Mouse (Mus musculus) limb, embryonic 10.5 days (tissue): ENCODE results near the gene Ctbp1. TPM values are rescaled to one million over a fixed set of nuclear protein-coding genes. Genes with fewer than 3 reads are reported as not detected.

Experiments
- DNase-seq: peaks from one replicate; pipeline ENCODE4 v3.0.0-alpha.2; 2017; ENCODE audit warnings: low spot score
- H3K27ac ChIP-seq: fragments of 300-500 bp; sonication (generic); 2 replicates; pipeline ENCODE4 v1.5.1; 2016; ENCODE audit warnings: mild to moderate bottlenecking
- H3K27me3 ChIP-seq: fragments of 300-500 bp; sonication (generic); 2 replicates; pipeline ENCODE4 v1.6.1; 2016; ENCODE audit warnings: low read depth, mild to moderate bottlenecking; ENCODE audit not compliant: poor library complexity, severe bottlenecking
- H3K36me3 ChIP-seq: fragments of 300-500 bp; sonication (generic); 2 replicates; pipeline ENCODE4 v1.6.1; 2016; ENCODE audit warnings: mild to moderate bottlenecking, moderate library complexity
- H3K4me1 ChIP-seq: fragments of 300-500 bp; sonication (generic); 2 replicates; pipeline ENCODE4 v1.6.1; 2016
- H3K4me3 ChIP-seq: fragments of 300-500 bp; sonication (generic); 2 replicates; pipeline ENCODE4 v1.5.1; 2016; ENCODE audit warnings: mild to moderate bottlenecking, moderate library complexity
- H3K9me3 ChIP-seq: fragments of 300-500 bp; sonication (generic); replicated peaks from 2 replicates; pipeline ENCODE4 v1.6.1; 2016; ENCODE audit warnings: mild to moderate bottlenecking
- WGBS: fragments of 180-500 bp; shearing (Covaris S2); methylation state at CpG from one replicate; pipeline ENCODE4 v1.1.7; 2016; 5-methylcytosine and 5-hydroxymethylcytosine counted together
- polyA plus RNA-seq: library from polyadenylated mRNA; unstranded; fragments of >200 nt; fragmentation: Nextera tagmentation; extraction: Ambion mirVana; gene quantifications from 2 replicates; pipeline ENCODE4 v1.2.1, GENCODE M21; 2016

The Ctbp1 gene
- polyA plus RNA-seq, 1 experiment from 2014 or later = 473 TPM

- H3K27ac ChIP-seq = peak overlapping the region; percentile 99
- 1% methylated on average over 96 of the region's 97 CpGs for WGBS
- H3K27me3 ChIP-seq = no peaks in the 10 kb centered on the region
- H3K9me3 ChIP-seq = no peaks in the 10 kb centered on the region
- peak; percentile 96 for DNase-seq
- peaks cover 38% of the 10 kb centered on the region for H3K36me3 ChIP-seq
- H3K4me3 ChIP-seq = peak overlapping the region; percentile 91
- H3K4me1 ChIP-seq = peaks cover 26% of the 10 kb centered on the region
Observed at GRCm38 (mm10) chr5:33274085-33274952, 475 bp downstream of the Ctbp1 start.

GRCm38 (mm10) chr5:33273777-33274084 is 1.1 kb downstream of the Ctbp1 start:
- Histone ChIP-seq H3K4me1 (peaks cover 26% of the 10 kb centered on the region), H3K36me3 (peaks cover 44% of the 10 kb centered on the region), H3K4me3 (peak overlapping the region; percentile 91), H3K9me3 (no peaks in the 10 kb centered on the region), H3K27me3 (no peaks in the 10 kb centered on the region), H3K27ac (peak overlapping the region; percentile 99)
- WGBS = 17% methylated on average over 6 of the region's 6 CpGs
- DNase-seq = no peak

GRCm38 (mm10) chr5:33272845-33273776 is 1.7 kb downstream of the Ctbp1 start:
- WGBS = 88% methylated on average over 7 of the region's 7 CpGs
- Histone ChIP-seq H3K4me1 (peaks cover 26% of the 10 kb centered on the region), H3K36me3 (peaks cover 50% of the 10 kb centered on the region), H3K27ac (peak overlapping the region; percentile 99; the same call in 1 of the 2 replicates), H3K9me3 (no peaks in the 10 kb centered on the region), H3K27me3 (no peaks in the 10 kb centered on the region), H3K4me3 (peak overlapping the region; percentile 91)
- DNase-seq = no peak

GRCm38 (mm10) chr5:33272146-33272545 is 2.6 kb downstream of the Ctbp1 start:
- no peaks in the 10 kb centered on the region for H3K9me3 ChIP-seq
- H3K4me1 ChIP-seq = peaks cover 26% of the 10 kb centered on the region
- no peak for DNase-seq
- H3K27ac ChIP-seq = no peak overlapping the region
- no peaks in the 10 kb centered on the region for H3K27me3 ChIP-seq
- H3K4me3 ChIP-seq = no peak overlapping the region
- 90% methylated on average over 7 of the region's 7 CpGs for WGBS
- peaks cover 60% of the 10 kb centered on the region for H3K36me3 ChIP-seq

- no peak overlapping the region for H3K27ac ChIP-seq
Observed at GRCm38 (mm10) chr5:33270568-33270967, 4.2 kb downstream of the Ctbp1 start.

GRCm38 (mm10) chr5:33254416-33254815 is 20.4 kb downstream of the Ctbp1 start:
- 92% methylated on average over 5 of the region's 5 CpGs for WGBS
- Histone ChIP-seq H3K27ac (no peak overlapping the region), H3K36me3 (peaks cover 100% of the 10 kb centered on the region), H3K27me3 (no peaks in the 10 kb centered on the region), H3K4me1 (no peaks in the 10 kb centered on the region), H3K9me3 (no peaks in the 10 kb centered on the region), H3K4me3 (no peak overlapping the region)
- DNase-seq = no peak

More at GRCm38 (mm10) chr5:33270568-33270967, 4.2 kb downstream of the Ctbp1 start:
- Histone ChIP-seq H3K9me3 (no peaks in the 10 kb centered on the region), H3K4me1 (peaks cover 26% of the 10 kb centered on the region), H3K27me3 (no peaks in the 10 kb centered on the region), H3K36me3 (peaks cover 75% of the 10 kb centered on the region), H3K4me3 (no peak overlapping the region)
- peak; percentile 88 for DNase-seq
- WGBS = 30% methylated on average over 5 of the region's 5 CpGs

- Histone ChIP-seq H3K4me3 (no peak overlapping the region), H3K27me3 (no peaks in the 10 kb centered on the region), H3K4me1 (no peaks in the 10 kb centered on the region), H3K27ac (no peak overlapping the region), H3K36me3 (peaks cover 96% of the 10 kb centered on the region), H3K9me3 (no peaks in the 10 kb centered on the region)
- no peak for DNase-seq
- 86% methylated on average over 12 of the region's 12 CpGs for WGBS
Observed at GRCm38 (mm10) chr5:33248186-33248585, 26.6 kb downstream of the Ctbp1 start.

GRCm38 (mm10) chr5:33247387-33247786 is 27.4 kb downstream of the Ctbp1 start:
- no peaks in the 10 kb centered on the region for H3K9me3 ChIP-seq
- no peak overlapping the region for H3K4me3 ChIP-seq
- no peaks in the 10 kb centered on the region for H3K27me3 ChIP-seq
- peaks cover 96% of the 10 kb centered on the region for H3K36me3 ChIP-seq
- H3K27ac ChIP-seq = no peak overlapping the region
- H3K4me1 ChIP-seq = no peaks in the 10 kb centered on the region
- DNase-seq = no peak
- WGBS = 92% methylated on average over 2 of the region's 2 CpGs

GRCm38 (mm10) chr5:33245701-33246100 is 29.1 kb downstream of the Ctbp1 start:
- DNase-seq = no peak
- Histone ChIP-seq H3K27ac (no peak overlapping the region), H3K9me3 (no peaks in the 10 kb centered on the region), H3K4me1 (no peaks in the 10 kb centered on the region), H3K27me3 (no peaks in the 10 kb centered on the region), H3K36me3 (peaks cover 91% of the 10 kb centered on the region), H3K4me3 (no peak overlapping the region)
- WGBS = 90% methylated on average over 3 of the region's 3 CpGs

GRCm38 (mm10) chr5:33244377-33244920 is 30.3 kb downstream of the Ctbp1 start:
- Histone ChIP-seq H3K27ac (no peak overlapping the region), H3K36me3 (peaks cover 79% of the 10 kb centered on the region), H3K27me3 (no peaks in the 10 kb centered on the region), H3K9me3 (no peaks in the 10 kb centered on the region), H3K4me1 (peaks cover 2% of the 10 kb centered on the region; the same call in 1 of the 2 replicates), H3K4me3 (no peak overlapping the region)
- DNase-seq = no peak
- 60% methylated on average over 5 of the region's 5 CpGs for whole genome bisulfite sequencing

GRCm38 (mm10) chr5:33239934-33240333 is 34.9 kb downstream of the Ctbp1 start:
- no peak overlapping the region for H3K27ac ChIP-seq
- no peak overlapping the region for H3K4me3 ChIP-seq
- peaks cover 37% of the 10 kb centered on the region for H3K36me3 ChIP-seq
- peaks cover 20% of the 10 kb centered on the region for H3K4me1 ChIP-seq
- H3K27me3 ChIP-seq = no peaks in the 10 kb centered on the region
- WGBS = 65% methylated on average over 3 of the region's 3 CpGs
- H3K9me3 ChIP-seq = no peaks in the 10 kb centered on the region
- DNase-seq = no peak

- Histone ChIP-seq H3K4me1 (peaks cover 27% of the 10 kb centered on the region), H3K27ac (0 out of 2 replicates have a peak overlapping the region, but pooled peaks have one; percentile 16), H3K4me3 (no peak overlapping the region), H3K36me3 (peaks cover 30% of the 10 kb centered on the region), H3K9me3 (no peaks in the 10 kb centered on the region), H3K27me3 (no peaks in the 10 kb centered on the region)
- no peak for DNase-seq
- WGBS = 54% methylated on average over 3 of the region's 3 CpGs
Observed at GRCm38 (mm10) chr5:33239111-33239714, 35.6 kb downstream of the Ctbp1 start.
